Mouse (Mus musculus): ENCODE data around the gene Kremen1. TPM values are rescaled to one million over a fixed set of nuclear protein-coding genes. Genes with fewer than 3 reads are reported as not detected.

Kremen1 gene
- polyA plus RNA-seq, 1 experiment, result 27.8 TPM

GRCm38 (mm10) chr11:5197068-5197467 lies 64.3 kb downstream of the Kremen1 start:
- no peaks in the 10 kb centered on the region for H3K36me3 ChIP-seq (ENCODE audit: control insufficient read depth, insufficient read depth, low read length, poor library complexity, severe bottlenecking)

GRCm38 (mm10) chr11:5196583-5196982 lies 64.8 kb downstream of the Kremen1 start:
- no peak overlapping the region for H3K9ac ChIP-seq (ENCODE audit: low read depth, poor library complexity, severe bottlenecking)
- no peak overlapping the region for H3K27ac ChIP-seq (ENCODE audit: insufficient read depth, low read length)

More at GRCm38 (mm10) chr11:5197068-5197467, 64.3 kb downstream of the Kremen1 start:
- Histone ChIP-seq H3K9me3 (replicated peaks; ENCODE audit: control insufficient read depth, insufficient read depth, low read length, poor library complexity, severe bottlenecking) (no peaks in the 10 kb centered on the region), H3K9ac (ENCODE audit: low read depth, poor library complexity, severe bottlenecking) (no peak overlapping the region), H3K27me3 (ENCODE audit: control insufficient read depth, insufficient read depth, low read length, poor library complexity, severe bottlenecking) (no peaks in the 10 kb centered on the region), H3K4me1 (ENCODE audit: control insufficient read depth, insufficient read depth, low read length) (no peaks in the 10 kb centered on the region), H3K27ac (ENCODE audit: insufficient read depth, low read length) (no peak overlapping the region), H3K4me3 (ENCODE audit: low read depth, low read length) (no peak overlapping the region)
- no peak for TF ChIP-seq CTCF (IDR thresholded peaks at IDR 0.05; ENCODE audit: low read depth, low read length)
- TF ChIP-seq POLR2A (IDR thresholded peaks at IDR 0.05; ENCODE audit: insufficient read depth, low read length), result no peak
- TF ChIP-seq EP300 (IDR thresholded peaks at IDR 0.05; ENCODE audit: insufficient read depth, low read depth, low read length), result no peak

GRCm38 (mm10) chr11:5193576-5193881 lies 67.8 kb downstream of the Kremen1 start:
- Histone ChIP-seq H3K27me3 (ENCODE audit: control insufficient read depth, insufficient read depth, low read length, poor library complexity, severe bottlenecking) (no peaks in the 10 kb centered on the region), H3K4me1 (ENCODE audit: control insufficient read depth, insufficient read depth, low read length) (no peaks in the 10 kb centered on the region), H3K4me3 (ENCODE audit: low read depth, low read length) (no peak overlapping the region), H3K27ac (ENCODE audit: insufficient read depth, low read length) (no peak overlapping the region), H3K9ac (ENCODE audit: low read depth, poor library complexity, severe bottlenecking) (no peak overlapping the region), H3K36me3 (ENCODE audit: control insufficient read depth, insufficient read depth, low read length, poor library complexity, severe bottlenecking) (no peaks in the 10 kb centered on the region), H3K9me3 (replicated peaks; ENCODE audit: control insufficient read depth, insufficient read depth, low read length, poor library complexity, severe bottlenecking) (no peaks in the 10 kb centered on the region)
- TF ChIP-seq POLR2A (IDR thresholded peaks at IDR 0.05; ENCODE audit: insufficient read depth, low read length), result no peak
- TF ChIP-seq EP300 (IDR thresholded peaks at IDR 0.05; ENCODE audit: insufficient read depth, low read depth, low read length), result no peak
- no peak for TF ChIP-seq CTCF (IDR thresholded peaks at IDR 0.05; ENCODE audit: low read depth, low read length)

More at GRCm38 (mm10) chr11:5196583-5196982, 64.8 kb downstream of the Kremen1 start:
- Histone ChIP-seq H3K36me3 (ENCODE audit: control insufficient read depth, insufficient read depth, low read length, poor library complexity, severe bottlenecking) (no peaks in the 10 kb centered on the region), H3K9me3 (replicated peaks; ENCODE audit: control insufficient read depth, insufficient read depth, low read length, poor library complexity, severe bottlenecking) (no peaks in the 10 kb centered on the region), H3K4me1 (ENCODE audit: control insufficient read depth, insufficient read depth, low read length) (no peaks in the 10 kb centered on the region), H3K27me3 (ENCODE audit: control insufficient read depth, insufficient read depth, low read length, poor library complexity, severe bottlenecking) (no peaks in the 10 kb centered on the region), H3K4me3 (ENCODE audit: low read depth, low read length) (no peak overlapping the region)
- TF ChIP-seq EP300 (IDR thresholded peaks at IDR 0.05; ENCODE audit: insufficient read depth, low read depth, low read length) (no peak), CTCF (IDR thresholded peaks at IDR 0.05; ENCODE audit: low read depth, low read length) (no peak), POLR2A (IDR thresholded peaks at IDR 0.05; ENCODE audit: insufficient read depth, low read length) (no peak)

- Histone ChIP-seq H3K9ac (ENCODE audit: low read depth, poor library complexity, severe bottlenecking) (no peak overlapping the region), H3K4me1 (ENCODE audit: control insufficient read depth, insufficient read depth, low read length) (no peaks in the 10 kb centered on the region), H3K4me3 (ENCODE audit: low read depth, low read length) (no peak overlapping the region), H3K27ac (ENCODE audit: insufficient read depth, low read length) (no peak overlapping the region), H3K27me3 (ENCODE audit: control insufficient read depth, insufficient read depth, low read length, poor library complexity, severe bottlenecking) (no peaks in the 10 kb centered on the region), H3K36me3 (ENCODE audit: control insufficient read depth, insufficient read depth, low read length, poor library complexity, severe bottlenecking) (no peaks in the 10 kb centered on the region), H3K9me3 (replicated peaks; ENCODE audit: control insufficient read depth, insufficient read depth, low read length, poor library complexity, severe bottlenecking) (no peaks in the 10 kb centered on the region)
- TF ChIP-seq CTCF (IDR thresholded peaks at IDR 0.05; ENCODE audit: low read depth, low read length), result no peak
These were observed 68.3 kb downstream of the Kremen1 start for GRCm38 (mm10) chr11:5192840-5193575.

- Histone ChIP-seq H3K4me1 (ENCODE audit: control insufficient read depth, insufficient read depth, low read length) (no peaks in the 10 kb centered on the region), H3K27ac (ENCODE audit: insufficient read depth, low read length) (no peak overlapping the region), H3K4me3 (ENCODE audit: low read depth, low read length) (no peak overlapping the region), H3K27me3 (ENCODE audit: control insufficient read depth, insufficient read depth, low read length, poor library complexity, severe bottlenecking) (no peaks in the 10 kb centered on the region), H3K36me3 (ENCODE audit: control insufficient read depth, insufficient read depth, low read length, poor library complexity, severe bottlenecking) (no peaks in the 10 kb centered on the region), H3K9me3 (replicated peaks; ENCODE audit: control insufficient read depth, insufficient read depth, low read length, poor library complexity, severe bottlenecking) (no peaks in the 10 kb centered on the region), H3K9ac (ENCODE audit: low read depth, poor library complexity, severe bottlenecking) (no peak overlapping the region)
- TF ChIP-seq POLR2A (IDR thresholded peaks at IDR 0.05; ENCODE audit: insufficient read depth, low read length) (no peak), EP300 (IDR thresholded peaks at IDR 0.05; ENCODE audit: insufficient read depth, low read depth, low read length) (no peak), CTCF (IDR thresholded peaks at IDR 0.05; ENCODE audit: low read depth, low read length) (no peak)
These were observed 69.3 kb downstream of the Kremen1 start for GRCm38 (mm10) chr11:5192084-5192516.

GRCm38 (mm10) chr11:5189239-5189933 lies 72.0 kb downstream of the Kremen1 start:
- Histone ChIP-seq H3K27me3 (ENCODE audit: control insufficient read depth, insufficient read depth, low read length, poor library complexity, severe bottlenecking) (no peaks in the 10 kb centered on the region), H3K9ac (ENCODE audit: low read depth, poor library complexity, severe bottlenecking) (no peak overlapping the region), H3K27ac (ENCODE audit: insufficient read depth, low read length) (no peak overlapping the region), H3K4me3 (ENCODE audit: low read depth, low read length) (no peak overlapping the region), H3K4me1 (ENCODE audit: control insufficient read depth, insufficient read depth, low read length) (no peaks in the 10 kb centered on the region), H3K9me3 (replicated peaks; ENCODE audit: control insufficient read depth, insufficient read depth, low read length, poor library complexity, severe bottlenecking) (no peaks in the 10 kb centered on the region), H3K36me3 (ENCODE audit: control insufficient read depth, insufficient read depth, low read length, poor library complexity, severe bottlenecking) (no peaks in the 10 kb centered on the region)
- no peak for TF ChIP-seq CTCF (IDR thresholded peaks at IDR 0.05; ENCODE audit: low read depth, low read length)
- TF ChIP-seq POLR2A (IDR thresholded peaks at IDR 0.05; ENCODE audit: insufficient read depth, low read length), result no peak
- no peak for TF ChIP-seq EP300 (IDR thresholded peaks at IDR 0.05; ENCODE audit: insufficient read depth, low read depth, low read length)

Measured in ES-Bruce4 (cell line).